Mouse (Mus musculus) CH12.LX (cell line): Measurements from ENCODE around the gene Igf1r. TPM values are rescaled to one million over a fixed set of nuclear protein-coding genes. Genes with fewer than 3 reads are reported as not detected.

Experiments
- DNase-seq: peaks from one replicate; pipeline ENCODE4 v3.0.0-alpha.2; 2013; ENCODE audit errors: extremely low read depth
- H3K27ac ChIP-seq: 2 replicates; pipeline ENCODE4 v1.5.1; 2012; ENCODE audit warnings: low read depth, mild to moderate bottlenecking, control low read depth, moderate library complexity; ENCODE audit not compliant: insufficient read depth
- H3K27me3 ChIP-seq: replicated peaks from 2 replicates; pipeline ENCODE3; 2012; ENCODE audit warnings: inconsistent platforms
- H3K36me3 ChIP-seq, 2 experiments: replicated peaks in 1 of 2; 2 replicates each; pipeline versions ENCODE3 to v1.6.1; 2012; ENCODE audit warnings: inconsistent platforms in 1 of 2, low read length in 1 of 2, mild to moderate bottlenecking in 1 of 2, mixed read lengths in 1 of 2, moderate library complexity in 1 of 2; ENCODE audit not compliant: control insufficient read depth in 1 of 2, insufficient read depth in 1 of 2
- H3K4me1 ChIP-seq, 2 experiments: 2 replicates each; pipeline ENCODE4 v1.6.1; 2012; ENCODE audit warnings: inconsistent platforms in 1 of 2, moderate library complexity in 1 of 2; ENCODE audit not compliant: insufficient read depth in 2 of 2, control insufficient read depth in 1 of 2
- H3K4me2 ChIP-seq: 2 replicates; pipeline ENCODE4 v1.6.1; 2012; ENCODE audit warnings: low read depth, mild to moderate bottlenecking, control low read depth; ENCODE audit not compliant: poor library complexity, insufficient read depth, severe bottlenecking
- H3K4me3 ChIP-seq, 3 experiments: fragments of 150-350 bp in 1 of 3; sonication (generic) in 1 of 3; replicated peaks in 1 of 3; 2 replicates each; pipeline versions ENCODE3 to v1.5.1; 2011 to 2012; ENCODE audit warnings: low read depth in 2 of 3, low read length in 2 of 3, mild to moderate bottlenecking in 2 of 3, moderate library complexity in 2 of 3, control low read depth in 1 of 3, improper control_type of control experiment in 1 of 3, inconsistent platforms in 1 of 3, mixed read lengths in 1 of 3; ENCODE audit not compliant: poor library complexity in 1 of 3
- H3K79me2 ChIP-seq: replicated peaks from 2 replicates; pipeline ENCODE4 v1.6.1; 2012; ENCODE audit warnings: mild to moderate bottlenecking, moderate library complexity; ENCODE audit not compliant: control insufficient read depth, poor library complexity, insufficient read depth, severe bottlenecking; ENCODE audit errors: extremely low read depth
- H3K9ac ChIP-seq: 2 replicates; pipeline ENCODE4 v1.6.1; 2012; ENCODE audit warnings: low read depth, mild to moderate bottlenecking, control low read depth, moderate library complexity; ENCODE audit not compliant: insufficient read depth
- H3K9me3 ChIP-seq: replicated peaks from 2 replicates; pipeline ENCODE3; 2012; ENCODE audit warnings: low read length, inconsistent platforms, mixed read lengths
- BHLHE40 ChIP-seq: IDR thresholded peaks from 2 replicates; pipeline ENCODE4 v1.6.1; 2011; ENCODE audit warnings: mild to moderate bottlenecking, low read depth, low read length, improper control_type of control experiment
- CHD1 ChIP-seq: IDR thresholded peaks from 2 replicates; pipeline ENCODE4 v1.6.1; 2012; ENCODE audit warnings: low read depth, low read length, improper control_type of control experiment, inconsistent platforms
- CTCF ChIP-seq, 2 experiments: IDR thresholded peaks in 1 of 2; conservative IDR thresholded peaks in 1 of 2; 2 replicates each; pipeline ENCODE4 v1.5.1; 2011 to 2012; ENCODE audit warnings: low read depth in 2 of 2, low read length in 2 of 2, improper control_type of control experiment in 1 of 2, inconsistent platforms in 1 of 2, mild to moderate bottlenecking in 1 of 2, moderate library complexity in 1 of 2
- E2F4 ChIP-seq: IDR thresholded peaks from 2 replicates; pipeline ENCODE4 v1.6.1; 2011; ENCODE audit warnings: low read depth, low read length, improper control_type of control experiment; ENCODE audit not compliant: insufficient replicate concordance
- ETS1 ChIP-seq: conservative IDR thresholded peaks from 2 replicates; pipeline ENCODE4 v1.6.1; 2012; ENCODE audit warnings: low read depth, mild to moderate bottlenecking, inconsistent platforms, low read length, improper control_type of control experiment, moderate library complexity
- GABPA ChIP-seq: IDR thresholded peaks from 2 replicates; pipeline ENCODE4 v1.6.1; 2012; ENCODE audit warnings: low read depth, low read length, improper control_type of control experiment, inconsistent platforms; ENCODE audit not compliant: insufficient replicate concordance
- KAT2A ChIP-seq: IDR thresholded peaks from 2 replicates; pipeline ENCODE4 v1.6.1; 2012; ENCODE audit warnings: low read length, improper control_type of control experiment, inconsistent platforms; ENCODE audit not compliant: insufficient replicate concordance
- MEF2A ChIP-seq: IDR thresholded peaks from 2 replicates; pipeline ENCODE4 v1.6.1; 2014; ENCODE audit warnings: low read depth, mild to moderate bottlenecking, inconsistent platforms, low read length, improper control_type of control experiment, borderline replicate concordance
- NRF1 ChIP-seq: IDR thresholded peaks from 2 replicates; pipeline ENCODE4 v1.6.1; 2014; ENCODE audit warnings: low read depth, mild to moderate bottlenecking, inconsistent platforms, low read length, improper control_type of control experiment, moderate library complexity
- POLR2AphosphoS2 ChIP-seq: IDR thresholded peaks from 2 replicates; pipeline ENCODE4 v1.6.1; 2011; ENCODE audit warnings: low read depth, low read length, improper control_type of control experiment
- RAD21 ChIP-seq: IDR thresholded peaks from 2 replicates; pipeline ENCODE4 v1.6.1; 2011; ENCODE audit warnings: low read depth, mild to moderate bottlenecking, low read length, improper control_type of control experiment, moderate library complexity
- SIN3A ChIP-seq: IDR thresholded peaks from 2 replicates; pipeline ENCODE4 v1.6.1; 2012; ENCODE audit warnings: low read length, improper control_type of control experiment, inconsistent platforms
- TBP ChIP-seq: conservative IDR thresholded peaks from 2 replicates; pipeline ENCODE4 v1.6.1; 2011; ENCODE audit warnings: low read depth, low read length, improper control_type of control experiment
- USF1 ChIP-seq: IDR thresholded peaks from 2 replicates; pipeline ENCODE4 v1.6.1; 2014; ENCODE audit warnings: low read depth, mild to moderate bottlenecking, inconsistent platforms, low read length, improper control_type of control experiment
- USF2 ChIP-seq: conservative IDR thresholded peaks from 2 replicates; pipeline ENCODE4 v1.6.1; 2011; ENCODE audit warnings: low read depth, low read length, improper control_type of control experiment
- ZKSCAN1 ChIP-seq: IDR thresholded peaks from 2 replicates; pipeline ENCODE4 v1.6.1; 2012; ENCODE audit warnings: low read depth, inconsistent platforms, low read length, improper control_type of control experiment, borderline replicate concordance
- ZNF384 ChIP-seq: IDR thresholded peaks from 2 replicates; pipeline ENCODE4 v1.6.1; 2012; ENCODE audit warnings: low read depth, low read length, improper control_type of control experiment, inconsistent platforms
- dilution Hi-C: fragments of 300-500 bp; cut with MboI; formaldehyde crosslinking; loops from 2 replicates; pipeline ENCODE4 v1.14.3; 2020; ENCODE audit warnings: low sequenced_read_pairs; ENCODE audit not compliant: extremely low pct_unique_long_range_greater_than_20kb, extremely low pct_ligation_motif_present
- in situ Hi-C: fragments of 300-500 bp; cut with MboI; formaldehyde crosslinking; loops from 3 replicates; pipeline ENCODE4 v1.14.3; 2019; ENCODE audit warnings: low sequenced_read_pairs, low pct_ligation_motif_present, low pct_unique_long_range_greater_than_20kb, mixed read lengths
- polyA plus RNA-seq: library from polyadenylated mRNA; unstranded; fragments of >175 nt; gene quantifications from 2 replicates; pipeline ENCODE4 v1.2.1, GENCODE M21; 2012; ENCODE audit warnings: low read depth; ENCODE audit not compliant: insufficient read length
- total RNA-seq, 2 experiments: library from RNA; depleted of rRNA; stranded (reverse); fragments of 300-350 nt in 1 of 2; fragments of >200 nt in 1 of 2; gene quantifications; 2 replicates each; pipeline ENCODE4 v1.2.3; 2012 to 2014

The Igf1r gene
- total and polyA plus RNA-seq, 3 experiments: 0.19 to 1.6 (median 0.29) TPM

GRCm38 (mm10) chr7:67916960-67917359 lies 35.7 kb upstream of the Igf1r start:
- TF ChIP-seq NRF1: no peak
- TF ChIP-seq CHD1: no peak
- TF ChIP-seq USF2: no peak
- TF ChIP-seq USF1: no peak
- no peak for TF ChIP-seq ZKSCAN1
- no peak for TF ChIP-seq TBP
- TF ChIP-seq ZNF384: no peak
- no peak for TF ChIP-seq MEF2A
- TF ChIP-seq ETS1: no peak
- no peak for TF ChIP-seq RAD21
- Histone ChIP-seq H3K4me3 (no peak overlapping the region), H3K27me3 (peaks cover 67% of the 10 kb centered on the region), H3K36me3 (no peaks in the 10 kb centered on the region), H3K27ac (no peak overlapping the region), H3K4me2 (no peak overlapping the region), H3K79me2 (no peaks in the 10 kb centered on the region), H3K9ac (no peak overlapping the region), H3K4me1 (no peaks in the 10 kb centered on the region), H3K9me3 (no peaks in the 10 kb centered on the region)
- dilution Hi-C loops: no loop called here
- in situ Hi-C loops: no loop called here
- no peak for DNase-seq

GRCm38 (mm10) chr7:67917753-67918152 lies 34.9 kb upstream of the Igf1r start:
- in situ Hi-C loops: no loop called here
- H3K9me3 ChIP-seq: no peaks in the 10 kb centered on the region
- no peaks in the 10 kb centered on the region for H3K4me1 ChIP-seq
- no peak overlapping the region for H3K4me2 ChIP-seq
- H3K4me3 ChIP-seq: no peak overlapping the region
- TF ChIP-seq POLR2AphosphoS2: no peak
- TF ChIP-seq SIN3A: no peak
- no peak for TF ChIP-seq E2F4
- no peak for TF ChIP-seq GABPA
- TF ChIP-seq CHD1: no peak
- no peak for TF ChIP-seq TBP
- TF ChIP-seq BHLHE40: no peak
- no peak for TF ChIP-seq MEF2A
- TF ChIP-seq KAT2A: no peak
- TF ChIP-seq CTCF (conservative IDR thresholded peaks at IDR 0.05 in 1 of 2, IDR thresholded peaks at IDR 0.05 in 1 of 2; ENCODE audit: low read depth in 2 of 2, low read length in 2 of 2): no peak
- TF ChIP-seq, all 38 proteins: peak for 0
- Histone ChIP-seq H3K36me3 (no peaks in the 10 kb centered on the region), H3K9ac (no peak overlapping the region), H3K79me2 (no peaks in the 10 kb centered on the region), H3K27ac (no peak overlapping the region), H3K27me3 (peaks cover 69% of the 10 kb centered on the region)
- dilution Hi-C loops: no loop called here
- no peak for DNase-seq
